Mouse (Mus musculus) midbrain, embryonic 11.5 days (tissue): ENCODE data around the gene Galnt13. TPM values are rescaled to one million over a fixed set of nuclear protein-coding genes. Genes with fewer than 3 reads are reported as not detected.
"Not testable (repeated sequence)": the region's sequence is repeated elsewhere in the genome, so short reads cannot be mapped to it uniquely, and the experiment has no call there.

Source experiments
- ATAC-seq: fragments of 200-750 bp; cut with Nextera tagmentation; 2 replicates; pipeline ENCODE4 v1.8.0; 2017; ENCODE audit warnings: moderate TSS enrichment, moderate library complexity; ENCODE audit not compliant: low FRiP score
- DNase-seq: peaks from one replicate; pipeline ENCODE4 v3.0.0; 2015; ENCODE audit warnings: low spot score; ENCODE audit errors: missing footprints
- H3K27ac ChIP-seq: fragments of 300-500 bp; sonication (generic); 2 replicates; pipeline ENCODE4 v1.5.1; 2014; ENCODE audit warnings: low read depth, low read length
- H3K27me3 ChIP-seq: fragments of 300-500 bp; sonication (generic); 2 replicates; pipeline ENCODE4 v1.6.1; 2014; ENCODE audit warnings: mild to moderate bottlenecking, low read length, moderate library complexity, mixed read lengths; ENCODE audit not compliant: control insufficient read depth, insufficient read depth
- H3K36me3 ChIP-seq: fragments of 300-500 bp; sonication (generic); 2 replicates; pipeline ENCODE4 v1.6.1; 2014; ENCODE audit warnings: mild to moderate bottlenecking, low read length, moderate library complexity, mixed read lengths; ENCODE audit not compliant: control insufficient read depth, insufficient read depth
- H3K4me1 ChIP-seq: fragments of 300-500 bp; sonication (generic); 2 replicates; pipeline ENCODE4 v1.6.1; 2014; ENCODE audit warnings: low read length; ENCODE audit not compliant: control insufficient read depth, insufficient read depth
- H3K4me2 ChIP-seq: fragments of 300-500 bp; sonication (generic); 2 replicates; pipeline ENCODE4 v1.6.1; 2014; ENCODE audit warnings: mild to moderate bottlenecking, moderate library complexity
- H3K4me3 ChIP-seq: fragments of 300-500 bp; sonication (generic); 2 replicates; pipeline ENCODE4 v1.5.1; 2014; ENCODE audit warnings: low read depth, low read length
- H3K9ac ChIP-seq: fragments of 300-500 bp; sonication (generic); 2 replicates; pipeline ENCODE4 v1.6.1; 2014; ENCODE audit warnings: low read length
- H3K9me3 ChIP-seq: fragments of 300-500 bp; sonication (generic); 2 replicates; pipeline ENCODE4 v1.6.1; 2016; ENCODE audit warnings: low read length; ENCODE audit not compliant: control insufficient read depth
- WGBS: fragments of 180-500 bp; shearing (Covaris S2); extraction: QIAGEN DNeasy Blood & Tissue Kit; methylation state at CpG from one replicate; pipeline ENCODE4 v1.1.7; 2014; 5-methylcytosine and 5-hydroxymethylcytosine counted together
- polyA plus RNA-seq: library from polyadenylated mRNA; unstranded; fragments of >200 nt; fragmentation: Nextera tagmentation; extraction: Ambion mirVana; gene quantifications from 2 replicates; pipeline ENCODE4 v1.2.1, GENCODE M21; 2014

Gene Galnt13
- polyA plus RNA-seq, 1 experiment from 2014 or later = 2.1 TPM

- DNase-seq = no peak
- 81% methylated on average over 3 of the region's 3 CpGs for WGBS
- H3K9me3 ChIP-seq = no peaks in the 10 kb centered on the region
- no peak overlapping the region for H3K9ac ChIP-seq
- H3K27me3 ChIP-seq = no peaks in the 10 kb centered on the region
- no peaks in the 10 kb centered on the region for H3K4me1 ChIP-seq
- no peak for ATAC-seq
- H3K4me3 ChIP-seq = no peak overlapping the region
- no peaks in the 10 kb centered on the region for H3K36me3 ChIP-seq
- no peak overlapping the region for H3K27ac ChIP-seq
- no peak overlapping the region for H3K4me2 ChIP-seq
Observed at GRCm38 (mm10) chr2:54527073-54527472, 91.0 kb downstream of the Galnt13 start.

- Histone ChIP-seq H3K27ac (no peak overlapping the region), H3K4me1 (no peaks in the 10 kb centered on the region), H3K4me3 (no peak overlapping the region), H3K9ac (no peak overlapping the region), H3K9me3 (no peaks in the 10 kb centered on the region), H3K36me3 (no peaks in the 10 kb centered on the region), H3K27me3 (no peaks in the 10 kb centered on the region), H3K4me2 (no peak overlapping the region)
- DNase-seq = no peak
- no peak for ATAC-seq
- WGBS = 88% methylated on average over 10 of the region's 10 CpGs
Observed at GRCm38 (mm10) chr2:54558357-54559153, 122.4 kb downstream of the Galnt13 start.

- no peaks in the 10 kb centered on the region for H3K9me3 ChIP-seq
- H3K27ac ChIP-seq = no peak overlapping the region
- H3K9ac ChIP-seq = no peak overlapping the region
- 86% methylated on average over 3 of the region's 3 CpGs for WGBS
- no peaks in the 10 kb centered on the region for H3K36me3 ChIP-seq
- DNase-seq (no peak), ATAC-seq (no peak)
- H3K4me3 ChIP-seq = no peak overlapping the region
- H3K4me1 ChIP-seq = no peaks in the 10 kb centered on the region
- no peak overlapping the region for H3K4me2 ChIP-seq
- no peaks in the 10 kb centered on the region for H3K27me3 ChIP-seq
Observed at GRCm38 (mm10) chr2:54565068-54565467, 129.0 kb downstream of the Galnt13 start.

GRCm38 (mm10) chr2:54567186-54567585, 131.1 kb downstream of the Galnt13 start:
- ATAC-seq = no peak
- WGBS = 64% methylated on average over 2 of the region's 2 CpGs

GRCm38 (mm10) chr2:54567632-54568031, 131.5 kb downstream of the Galnt13 start:
- Histone ChIP-seq H3K27ac (no peak overlapping the region), H3K4me2 (no peak overlapping the region), H3K27me3 (no peaks in the 10 kb centered on the region), H3K9me3 (no peaks in the 10 kb centered on the region), H3K4me3 (no peak overlapping the region), H3K9ac (no peak overlapping the region), H3K4me1 (no peaks in the 10 kb centered on the region), H3K36me3 (no peaks in the 10 kb centered on the region)
- DNase-seq = no peak
- no peak for ATAC-seq
- WGBS = 87% methylated on average over 9 of the region's 9 CpGs

More at GRCm38 (mm10) chr2:54567186-54567585, 131.1 kb downstream of the Galnt13 start:
- H3K9ac ChIP-seq = no peak overlapping the region
- no peaks in the 10 kb centered on the region for H3K4me1 ChIP-seq
- H3K27me3 ChIP-seq = no peaks in the 10 kb centered on the region
- H3K27ac ChIP-seq = no peak overlapping the region
- no peak overlapping the region for H3K4me3 ChIP-seq
- DNase-seq = no peak
- H3K9me3 ChIP-seq = no peaks in the 10 kb centered on the region
- no peaks in the 10 kb centered on the region for H3K36me3 ChIP-seq
- H3K4me2 ChIP-seq = no peak overlapping the region

- H3K4me1 ChIP-seq, DNase-seq, H3K4me2 ChIP-seq, H3K36me3 ChIP-seq, H3K4me3 ChIP-seq, H3K9me3 ChIP-seq, H3K9ac ChIP-seq, H3K27me3 ChIP-seq, H3K27ac ChIP-seq: not testable (repeated sequence)
- peak; percentile 68; the same call in 1 of the 2 replicates for ATAC-seq
- WGBS = no CpG with 5 or more reads among the region's 5 CpGs
Observed at GRCm38 (mm10) chr2:54713817-54714216, 277.7 kb downstream of the Galnt13 start.

DNA sequence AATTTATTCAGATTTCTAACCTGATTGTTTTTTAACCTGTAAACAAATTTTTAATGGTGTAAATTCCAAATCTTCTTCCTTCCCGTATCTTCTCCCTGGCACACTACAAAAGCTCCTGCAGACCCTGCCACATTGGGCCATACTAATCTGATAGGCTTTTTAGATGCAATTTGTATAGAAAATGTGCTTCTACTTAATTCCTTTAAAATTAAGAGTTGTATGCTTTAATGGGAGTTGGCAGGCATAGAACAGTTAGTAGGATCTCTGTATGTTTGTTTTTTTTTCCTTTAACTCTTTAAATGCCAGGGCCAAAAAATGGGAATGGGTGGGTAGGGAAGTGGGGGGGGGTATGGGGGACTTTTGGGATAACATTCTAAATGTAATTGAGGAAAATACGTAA, 315.1 kb downstream of the Galnt13 start:
- ATAC-seq = 0 out of 2 replicates have a peak, but pooled peaks have one; percentile 54
- no peaks in the 10 kb centered on the region for H3K9me3 ChIP-seq
- H3K9ac ChIP-seq = no peak overlapping the region
- no peak overlapping the region for H3K4me2 ChIP-seq
- 68% methylated on average over 2 of the region's 2 CpGs for WGBS
- H3K27me3 ChIP-seq = no peaks in the 10 kb centered on the region
- DNase-seq = no peak
- no peak overlapping the region for H3K27ac ChIP-seq
- H3K4me1 ChIP-seq = no peaks in the 10 kb centered on the region
- H3K4me3 ChIP-seq = no peak overlapping the region
- no peaks in the 10 kb centered on the region for H3K36me3 ChIP-seq

- Histone ChIP-seq H3K4me1 (no peaks in the 10 kb centered on the region), H3K27ac (no peak overlapping the region), H3K4me2 (no peak overlapping the region), H3K4me3 (no peak overlapping the region), H3K9me3 (no peaks in the 10 kb centered on the region), H3K27me3 (no peaks in the 10 kb centered on the region), H3K36me3 (no peaks in the 10 kb centered on the region), H3K9ac (no peak overlapping the region)
- WGBS = 29% methylated on average over 4 of the region's 4 CpGs
- peak; percentile 84 for ATAC-seq
- no peak for DNase-seq
Observed at GRCm38 (mm10) chr2:54759781-54760180, 323.7 kb downstream of the Galnt13 start.

GRCm38 (mm10) chr2:54778790-54779273, 342.7 kb downstream of the Galnt13 start:
- 88% methylated on average over 2 of the region's 2 CpGs for whole genome bisulfite sequencing
- no peak overlapping the region for H3K27ac ChIP-seq
- no peak overlapping the region for H3K4me2 ChIP-seq
- no peaks in the 10 kb centered on the region for H3K4me1 ChIP-seq
- no peaks in the 10 kb centered on the region for H3K9me3 ChIP-seq
- no peak overlapping the region for H3K4me3 ChIP-seq
- no peak for ATAC-seq
- no peak overlapping the region for H3K9ac ChIP-seq
- DNase-seq = no peak
- no peaks in the 10 kb centered on the region for H3K36me3 ChIP-seq
- H3K27me3 ChIP-seq = no peaks in the 10 kb centered on the region
